Mouse (Mus musculus) MEL (cell line): ENCODE data around the gene Psen2. TPM values are rescaled to one million over a fixed set of nuclear protein-coding genes. Genes with fewer than 3 reads are reported as not detected.

ENCODE experiments used
- DNase-seq: peaks from one replicate; pipeline ENCODE4 v3.0.0; 2011; ENCODE audit warnings: low read depth, low spot score
- H3K27ac ChIP-seq: 2 replicates; pipeline ENCODE4 v1.5.1; 2012; ENCODE audit warnings: low read depth, mild to moderate bottlenecking, control low read depth, low read length, moderate library complexity; ENCODE audit not compliant: control insufficient read depth
- H3K27me3 ChIP-seq, 2 experiments: fragments of 150-350 bp in 1 of 2; sonication (generic) in 1 of 2; 2 replicates each; pipeline ENCODE4 v1.6.1; 2012; ENCODE audit warnings: low read length in 2 of 2, mild to moderate bottlenecking in 2 of 2, improper control_type of control experiment in 1 of 2, moderate library complexity in 1 of 2; ENCODE audit not compliant: insufficient read depth in 2 of 2, control insufficient read depth in 1 of 2
- H3K36me3 ChIP-seq, 2 experiments: 2 replicates each; pipeline ENCODE4 v1.6.1; 2012 to 2014; ENCODE audit warnings: low read length in 2 of 2, improper control_type of control experiment in 1 of 2, inconsistent platforms in 1 of 2, mild to moderate bottlenecking in 1 of 2; ENCODE audit not compliant: insufficient read depth in 2 of 2, control insufficient read depth in 1 of 2
- H3K4me1 ChIP-seq, 2 experiments: fragments of 150-350 bp in 1 of 2; sonication (generic) in 1 of 2; 2 replicates each; pipeline ENCODE4 v1.6.1; 2012; ENCODE audit warnings: low read length in 2 of 2, improper control_type of control experiment in 1 of 2, mild to moderate bottlenecking in 1 of 2; ENCODE audit not compliant: insufficient read depth in 2 of 2, control insufficient read depth in 1 of 2
- H3K4me3 ChIP-seq, 2 experiments: fragments of 150-350 bp in 1 of 2; sonication (generic) in 1 of 2; 2 replicates each; pipeline ENCODE4 v1.5.1; 2012; ENCODE audit warnings: low read depth in 2 of 2, low read length in 2 of 2, mild to moderate bottlenecking in 2 of 2, moderate library complexity in 2 of 2, control low read depth in 1 of 2, improper control_type of control experiment in 1 of 2; ENCODE audit not compliant: control insufficient read depth in 1 of 2, insufficient read depth in 1 of 2
- H3K79me2 ChIP-seq: 2 replicates; pipeline ENCODE4 v1.6.1; 2012; ENCODE audit warnings: mild to moderate bottlenecking, low read length, moderate library complexity; ENCODE audit not compliant: control insufficient read depth, poor library complexity, insufficient read depth
- H3K9ac ChIP-seq: 2 replicates; pipeline ENCODE4 v1.6.1; 2012; ENCODE audit warnings: low read depth, mild to moderate bottlenecking, control low read depth, low read length, moderate library complexity; ENCODE audit not compliant: control insufficient read depth, poor library complexity, severe bottlenecking
- H3K9me3 ChIP-seq: fragments of 150-350 bp; sonication (generic); replicated peaks from 2 replicates; pipeline ENCODE4 v1.6.1; 2012; ENCODE audit warnings: mild to moderate bottlenecking, low read length, improper control_type of control experiment, moderate library complexity; ENCODE audit not compliant: insufficient read depth
- BHLHE40 ChIP-seq: IDR thresholded peaks from 2 replicates; pipeline ENCODE4 v1.6.1; 2012; ENCODE audit warnings: low read depth, mild to moderate bottlenecking, inconsistent platforms, low read length, improper control_type of control experiment, borderline replicate concordance
- ELF1 ChIP-seq: IDR thresholded peaks from 2 replicates; pipeline ENCODE4 v1.6.1; 2014; ENCODE audit warnings: low read depth, mild to moderate bottlenecking, inconsistent platforms, low read length, improper control_type of control experiment, moderate library complexity
- EP300 ChIP-seq, 2 experiments: IDR thresholded peaks; 2 replicates each; pipeline ENCODE4 v1.6.1; 2011; ENCODE audit warnings: improper control_type of control experiment in 2 of 2, low read length in 2 of 2, low read depth in 1 of 2, mild to moderate bottlenecking in 1 of 2
- ETS1 ChIP-seq: IDR thresholded peaks from 2 replicates; pipeline ENCODE4 v1.6.1; 2012; ENCODE audit warnings: low read depth, mild to moderate bottlenecking, inconsistent platforms, low read length, improper control_type of control experiment, moderate library complexity
- GABPA ChIP-seq: IDR thresholded peaks from 2 replicates; pipeline ENCODE4 v1.6.1; 2012; ENCODE audit warnings: low read depth, mild to moderate bottlenecking, inconsistent platforms, low read length, improper control_type of control experiment, moderate library complexity
- HCFC1 ChIP-seq: IDR thresholded peaks from 2 replicates; pipeline ENCODE4 v1.6.1; 2012; ENCODE audit warnings: low read depth, mild to moderate bottlenecking, inconsistent platforms, low read length, improper control_type of control experiment, moderate library complexity
- KAT2A ChIP-seq: conservative IDR thresholded peaks from 2 replicates; pipeline ENCODE4 v1.6.1; 2012; ENCODE audit warnings: low read depth, low read length, improper control_type of control experiment, inconsistent platforms
- MAFK ChIP-seq: IDR thresholded peaks from 2 replicates; pipeline ENCODE4 v1.6.1; 2011; ENCODE audit warnings: low read depth, mild to moderate bottlenecking, low read length, improper control_type of control experiment, borderline replicate concordance
- MEF2A ChIP-seq: IDR thresholded peaks from 2 replicates; pipeline ENCODE4 v1.6.1; 2014; ENCODE audit warnings: low read depth, mild to moderate bottlenecking, inconsistent platforms, low read length, improper control_type of control experiment; ENCODE audit not compliant: poor library complexity, insufficient replicate concordance, severe bottlenecking; ENCODE audit errors: extremely low read depth
- MXI1 ChIP-seq: IDR thresholded peaks from 2 replicates; pipeline ENCODE4 v1.6.1; 2011; ENCODE audit warnings: mild to moderate bottlenecking, low read depth, low read length, improper control_type of control experiment
- NELFE ChIP-seq: IDR thresholded peaks from 2 replicates; pipeline ENCODE4 v1.6.1; 2011; ENCODE audit warnings: low read depth, low read length, improper control_type of control experiment
- NRF1 ChIP-seq: IDR thresholded peaks from 2 replicates; pipeline ENCODE4 v1.6.1; 2014; ENCODE audit warnings: low read depth, mild to moderate bottlenecking, inconsistent platforms, low read length, improper control_type of control experiment, moderate library complexity; ENCODE audit not compliant: poor library complexity, insufficient read depth, severe bottlenecking
- RAD21 ChIP-seq: IDR thresholded peaks from 2 replicates; pipeline ENCODE4 v1.6.1; 2011; ENCODE audit warnings: mild to moderate bottlenecking, low read depth, low read length, improper control_type of control experiment
- RCOR1 ChIP-seq: IDR thresholded peaks from 2 replicates; pipeline ENCODE4 v1.6.1; 2012; ENCODE audit warnings: low read depth, mild to moderate bottlenecking, inconsistent platforms, low read length, improper control_type of control experiment
- SMC3 ChIP-seq: IDR thresholded peaks from 2 replicates; pipeline ENCODE4 v1.6.1; 2011; ENCODE audit warnings: low read depth, low read length, improper control_type of control experiment
- TBP ChIP-seq: IDR thresholded peaks from 2 replicates; pipeline ENCODE4 v1.8.0; 2011; ENCODE audit warnings: low read depth, low read length, improper control_type of control experiment
- TCF12 ChIP-seq: IDR thresholded peaks from 2 replicates; pipeline ENCODE4 v1.6.1; 2014; ENCODE audit warnings: low read depth, mild to moderate bottlenecking, inconsistent platforms, low read length, improper control_type of control experiment, moderate library complexity
- USF1 ChIP-seq: IDR thresholded peaks from 2 replicates; pipeline ENCODE4 v1.6.1; 2014; ENCODE audit warnings: low read depth, mild to moderate bottlenecking, inconsistent platforms, low read length, improper control_type of control experiment, moderate library complexity
- USF2 ChIP-seq, 2 experiments: IDR thresholded peaks; 2 replicates each; pipeline ENCODE4 v1.6.1; 2011 to 2012; ENCODE audit warnings: improper control_type of control experiment in 2 of 2, low read length in 2 of 2, borderline replicate concordance in 1 of 2, inconsistent platforms in 1 of 2, low read depth in 1 of 2, mild to moderate bottlenecking in 1 of 2; ENCODE audit not compliant: insufficient read depth in 1 of 2
- ZC3H11A ChIP-seq: IDR thresholded peaks from 2 replicates; pipeline ENCODE4 v1.6.1; 2012; ENCODE audit warnings: low read depth, mild to moderate bottlenecking, inconsistent platforms, low read length, improper control_type of control experiment
- ZKSCAN1 ChIP-seq: IDR thresholded peaks from 2 replicates; pipeline ENCODE4 v1.6.1; 2012; ENCODE audit warnings: low read depth, mild to moderate bottlenecking, inconsistent platforms, low read length, improper control_type of control experiment, moderate library complexity
- polyA plus RNA-seq, 2 experiments: library from polyadenylated mRNA; stranded (reverse) in 1 of 2; unstranded in 1 of 2; fragments of >175 nt in 1 of 2; fragments of >200 nt in 1 of 2; gene quantifications; 2 replicates each; pipeline versions ENCODE4 v1.2.1 to v1.2.4; 2012; ENCODE audit warnings: low replicate concordance in 2 of 2, low read depth in 1 of 2; ENCODE audit not compliant: insufficient read length in 2 of 2, insufficient read depth in 1 of 2, missing spikeins in 1 of 2
- total RNA-seq: library from RNA; depleted of rRNA; stranded (reverse); fragments of 300-350 nt; gene quantifications from 2 replicates; pipeline ENCODE4 v1.2.3, GENCODE M21; 2012

Gene Psen2
- total and polyA plus RNA-seq, 3 experiments = 35.0 to 39.2 TPM; not detected in 1

DNA sequence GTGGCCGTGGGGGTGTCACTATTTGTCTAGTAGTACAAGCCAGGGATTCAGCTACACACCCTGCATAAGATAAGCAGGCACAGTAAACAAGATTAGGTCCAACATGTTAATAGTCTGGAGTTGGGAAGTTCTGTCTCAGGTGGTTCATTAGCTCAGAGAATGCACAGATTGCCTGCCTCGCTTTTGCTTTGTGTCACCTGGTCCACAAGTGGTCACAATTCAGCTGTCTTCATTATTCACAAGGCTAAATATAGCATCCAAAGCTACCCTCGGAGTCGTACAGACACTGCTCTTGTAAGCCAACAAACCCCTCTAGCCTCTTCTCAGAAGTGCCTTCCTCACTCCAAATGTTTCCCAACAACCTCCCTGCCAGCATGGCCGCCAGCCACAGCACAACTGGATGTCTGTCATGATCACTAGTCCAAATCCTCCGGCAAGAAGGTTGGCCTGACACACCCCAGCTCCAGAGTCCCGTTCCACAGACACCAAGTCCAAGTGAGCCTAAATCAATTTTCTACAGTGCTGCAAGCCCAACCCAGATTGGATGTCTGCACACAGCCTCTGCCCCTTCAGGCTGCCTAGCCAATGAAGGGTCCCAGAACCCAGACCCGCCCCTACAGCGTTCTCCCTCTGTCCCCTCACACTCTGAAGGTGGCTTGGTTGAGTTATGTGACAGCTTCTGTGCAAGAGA lies 68.3 kb downstream of the Psen2 start:
- 0 out of 4 replicates have a peak, but pooled peaks cover 0 to 5% of the 10 kb centered on the region in 2 experiments for H3K4me1 ChIP-seq
- H3K27ac ChIP-seq = no peak overlapping the region
- peaks cover 3 to 7% of the 10 kb centered on the region in 2 experiments; a peak in 3 of 4 replicates for H3K27me3 ChIP-seq
- no peak for TF ChIP-seq RCOR1
- TF ChIP-seq USF2 (IDR thresholded peaks at IDR 0.05; ENCODE audit: borderline replicate concordance in 1 of 2, insufficient read depth in 1 of 2, low read depth in 1 of 2, low read length in 2 of 2) = no peak
- no peak for TF ChIP-seq ZC3H11A
- no peak for TF ChIP-seq NELFE
- no peak for TF ChIP-seq MAFK
- TF ChIP-seq SMC3 = no peak
- TF ChIP-seq USF1 = no peak
- no peak for TF ChIP-seq KAT2A
- no peak for TF ChIP-seq RAD21
- no peak for TF ChIP-seq EP300 (IDR thresholded peaks at IDR 0.05; ENCODE audit: low read depth in 1 of 2, low read length in 2 of 2)
- TF ChIP-seq HCFC1 = no peak
- TF ChIP-seq NRF1 = no peak
- peak overlapping the region; percentile 54 for H3K9ac ChIP-seq
- no peaks in the 10 kb centered on the region for H3K9me3 ChIP-seq
- H3K79me2 ChIP-seq = no peaks in the 10 kb centered on the region
- peak overlapping the region; percentile 67 to 75 for H3K4me3 ChIP-seq
- peaks cover 0 to 6% of the 10 kb centered on the region in 2 experiments; a peak in 1 of 4 replicates for H3K36me3 ChIP-seq
- DNase-seq = peak; percentile 72

DNA sequence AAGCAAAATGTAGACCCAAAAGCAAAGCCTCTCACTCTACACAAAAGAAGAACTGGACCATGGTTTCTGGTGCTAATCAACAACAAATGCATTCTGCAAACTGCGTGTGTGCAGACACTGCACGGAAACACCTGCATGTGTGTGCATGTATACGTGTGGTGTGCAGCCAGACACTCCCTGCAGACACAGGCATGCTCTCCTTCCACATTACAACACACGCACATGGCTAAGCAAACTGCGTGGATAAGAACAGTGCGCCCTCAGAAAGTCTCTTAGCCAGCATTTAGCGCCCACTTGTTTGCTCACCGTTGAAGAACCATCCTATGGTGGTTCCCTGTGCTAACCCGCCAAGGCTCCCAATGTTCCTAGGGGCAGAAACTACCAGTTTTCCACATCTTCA lies 69.2 kb downstream of the Psen2 start:
- Histone ChIP-seq H3K36me3 (peaks cover 0 to 6% of the 10 kb centered on the region in 2 experiments; a peak in 1 of 4 replicates), H3K9me3 (no peaks in the 10 kb centered on the region), H3K9ac (no peak overlapping the region), H3K4me1 (0 out of 4 replicates have a peak, but pooled peaks cover 0 to 5% of the 10 kb centered on the region in 2 experiments), H3K4me3 (no peak overlapping the region), H3K27ac (no peak overlapping the region), H3K79me2 (no peaks in the 10 kb centered on the region), H3K27me3 (peaks cover 3 to 8% of the 10 kb centered on the region in 2 experiments; a peak in 3 of 4 replicates)
- no peak for TF ChIP-seq GABPA
- TF ChIP-seq ZC3H11A = no peak
- no peak for TF ChIP-seq USF2 (IDR thresholded peaks at IDR 0.05; ENCODE audit: borderline replicate concordance in 1 of 2, insufficient read depth in 1 of 2, low read depth in 1 of 2, low read length in 2 of 2)
- no peak for TF ChIP-seq EP300 (IDR thresholded peaks at IDR 0.05; ENCODE audit: low read depth in 1 of 2, low read length in 2 of 2)
- TF ChIP-seq ETS1 = no peak
- no peak for TF ChIP-seq SMC3
- no peak for TF ChIP-seq MEF2A
- TF ChIP-seq BHLHE40 = no peak
- TF ChIP-seq RCOR1 = no peak
- no peak for TF ChIP-seq TCF12
- TF ChIP-seq ZKSCAN1 = no peak
- TF ChIP-seq MXI1 = no peak
- no peak for TF ChIP-seq TBP
- TF ChIP-seq ELF1 = no peak
- no peak for DNase-seq
